Mouse (Mus musculus) embryonic facial prominence, embryonic 13.5 days (tissue): ENCODE data around the gene Mroh7. TPM values are rescaled to one million over a fixed set of nuclear protein-coding genes. Genes with fewer than 3 reads are reported as not detected.

ENCODE experiments used
- ATAC-seq: fragments of 200-750 bp; cut with Nextera tagmentation; 2 replicates; pipeline ENCODE4 v1.8.0; 2017; ENCODE audit warnings: low read depth; ENCODE audit not compliant: insufficient number of reproducible peaks, insufficient read depth, low FRiP score, low TSS enrichment
- H3K27ac ChIP-seq: fragments of 300-500 bp; sonication (generic); 2 replicates; pipeline ENCODE4 v1.5.1; 2015; ENCODE audit warnings: moderate library complexity, mild to moderate bottlenecking, inconsistent platforms
- H3K27me3 ChIP-seq: fragments of 300-500 bp; sonication (generic); 2 replicates; pipeline ENCODE4 v1.6.1; 2015; ENCODE audit warnings: mild to moderate bottlenecking, inconsistent platforms
- H3K36me3 ChIP-seq: fragments of 300-500 bp; sonication (generic); 2 replicates; pipeline ENCODE4 v1.6.1; 2015; ENCODE audit warnings: mild to moderate bottlenecking, inconsistent platforms
- H3K4me1 ChIP-seq: fragments of 300-500 bp; sonication (generic); 2 replicates; pipeline ENCODE4 v1.6.1; 2015; ENCODE audit warnings: inconsistent platforms
- H3K4me2 ChIP-seq: fragments of 300-500 bp; sonication (generic); 2 replicates; pipeline ENCODE4 v1.6.1; 2015; ENCODE audit warnings: moderate library complexity, mild to moderate bottlenecking, inconsistent platforms
- H3K4me3 ChIP-seq: fragments of 300-500 bp; sonication (generic); 2 replicates; pipeline ENCODE4 v1.5.1; 2015; ENCODE audit warnings: mild to moderate bottlenecking, inconsistent platforms
- H3K9ac ChIP-seq: fragments of 300-500 bp; sonication (generic); 2 replicates; pipeline ENCODE4 v1.6.1; 2015; ENCODE audit warnings: mild to moderate bottlenecking, inconsistent platforms
- H3K9me3 ChIP-seq: fragments of 300-500 bp; sonication (generic); 2 replicates; pipeline ENCODE4 v1.6.1; 2016; ENCODE audit warnings: inconsistent platforms
- WGBS: fragments of 180-500 bp; shearing (Covaris S2); methylation state at CpG from one replicate; pipeline ENCODE4 v1.1.7; 2015; ENCODE audit warnings: mixed read lengths; 5-methylcytosine and 5-hydroxymethylcytosine counted together
- polyA plus RNA-seq: library from polyadenylated mRNA; unstranded; fragments of >200 nt; fragmentation: Nextera tagmentation; extraction: Ambion mirVana; gene quantifications from 2 replicates; pipeline ENCODE4 v1.2.1, GENCODE M21; 2015

Gene Mroh7
- polyA plus RNA-seq, 1 experiment from 2014 or later, result 0.58 TPM

GRCm38 (mm10) chr4:106653051-106653450 lies 77.7 kb downstream of the Mroh7 start:
- no peak overlapping the region for H3K4me3 ChIP-seq
- H3K4me1 ChIP-seq, result peaks cover 15% of the 10 kb centered on the region
- peaks cover 47% of the 10 kb centered on the region for H3K36me3 ChIP-seq
- H3K27ac ChIP-seq, result no peak overlapping the region
- H3K9me3 ChIP-seq, result no peaks in the 10 kb centered on the region
- H3K4me2 ChIP-seq, result no peak overlapping the region
- no peak overlapping the region for H3K9ac ChIP-seq
- peaks cover 9% of the 10 kb centered on the region; the same call in 1 of the 2 replicates for H3K27me3 ChIP-seq
- no peak for ATAC-seq
- 94% methylated on average over 15 of the region's 15 CpGs for WGBS

- peaks cover 44% of the 10 kb centered on the region for H3K36me3 ChIP-seq
- no peaks in the 10 kb centered on the region for H3K9me3 ChIP-seq
- H3K4me1 ChIP-seq, result peaks cover 15% of the 10 kb centered on the region
- H3K4me3 ChIP-seq, result no peak overlapping the region
- H3K27ac ChIP-seq, result no peak overlapping the region
- 93% methylated on average over 3 of the region's 3 CpGs for WGBS
- no peak overlapping the region for H3K4me2 ChIP-seq
- no peak overlapping the region for H3K9ac ChIP-seq
- no peak for ATAC-seq
- H3K27me3 ChIP-seq, result peaks cover 12% of the 10 kb centered on the region; the same call in 1 of the 2 replicates
Observed at GRCm38 (mm10) chr4:106652546-106652945, 78.2 kb downstream of the Mroh7 start.

- Histone ChIP-seq H3K9me3 (no peaks in the 10 kb centered on the region), H3K4me1 (peaks cover 15% of the 10 kb centered on the region), H3K27ac (peak within 1 kb of the TSS; percentile 82), H3K36me3 (peaks cover 30% of the 10 kb centered on the region), H3K9ac (peak within 1 kb of the TSS; percentile 87), H3K4me2 (peak within 1 kb of the TSS; percentile 90), H3K27me3 (peaks cover 21% of the 10 kb centered on the region; the same call in 1 of the 2 replicates), H3K4me3 (peak within 1 kb of the TSS; percentile 75)
- peak; percentile 97 for ATAC-seq
- WGBS, result 3% methylated on average over 40 of the region's 40 CpGs
Observed at GRCm38 (mm10) chr4:106650833-106651527, 79.7 kb downstream of the Mroh7 start, which contains the start of gene Pars2. Gene Pars2, plus strand, starts transcription at chr4:106651069.

GRCm38 (mm10) chr4:106647137-106647536 lies 83.6 kb downstream of the Mroh7 start:
- H3K36me3 ChIP-seq, result no peaks in the 10 kb centered on the region

GRCm38 (mm10) chr4:106645797-106646196 lies 84.9 kb downstream of the Mroh7 start:
- Histone ChIP-seq H3K27me3 (peaks cover 21% of the 10 kb centered on the region; the same call in 1 of the 2 replicates), H3K4me3 (no peak overlapping the region), H3K4me2 (no peak overlapping the region), H3K9ac (no peak overlapping the region), H3K9me3 (no peaks in the 10 kb centered on the region), H3K27ac (no peak overlapping the region), H3K4me1 (peaks cover 21% of the 10 kb centered on the region), H3K36me3 (no peaks in the 10 kb centered on the region)
- WGBS, result 74% methylated on average over 5 of the region's 5 CpGs
- ATAC-seq, result no peak

More at GRCm38 (mm10) chr4:106647137-106647536, 83.6 kb downstream of the Mroh7 start:
- H3K27ac ChIP-seq, result no peak overlapping the region
- H3K4me1 ChIP-seq, result peaks cover 29% of the 10 kb centered on the region
- no peak for ATAC-seq
- H3K9ac ChIP-seq, result no peak overlapping the region
- 81% methylated on average over 6 of the region's 6 CpGs for WGBS
- no peak overlapping the region for H3K4me2 ChIP-seq
- no peak overlapping the region for H3K4me3 ChIP-seq
- no peaks in the 10 kb centered on the region for H3K9me3 ChIP-seq
- H3K27me3 ChIP-seq, result peaks cover 21% of the 10 kb centered on the region; the same call in 1 of the 2 replicates

GRCm38 (mm10) chr4:106644218-106644610 lies 86.5 kb downstream of the Mroh7 start:
- H3K27me3 ChIP-seq, result peaks cover 21% of the 10 kb centered on the region; the same call in 1 of the 2 replicates
- 65% methylated on average over 6 of the region's 6 CpGs for WGBS
- no peak overlapping the region for H3K4me2 ChIP-seq
- H3K4me3 ChIP-seq, result no peak overlapping the region
- H3K9me3 ChIP-seq, result no peaks in the 10 kb centered on the region
- 0 out of 2 replicates have a peak overlapping the region, but pooled peaks have one; percentile 35 for H3K27ac ChIP-seq
- H3K4me1 ChIP-seq, result peaks cover 21% of the 10 kb centered on the region
- no peaks in the 10 kb centered on the region for H3K36me3 ChIP-seq
- no peak overlapping the region for H3K9ac ChIP-seq
- ATAC-seq, result no peak

- Histone ChIP-seq H3K4me2 (0 out of 2 replicates have a peak overlapping the region, but pooled peaks have one; percentile 9), H3K36me3 (no peaks in the 10 kb centered on the region), H3K27ac (peak overlapping the region; percentile 35; the same call in 1 of the 2 replicates), H3K27me3 (peaks cover 19% of the 10 kb centered on the region; the same call in 1 of the 2 replicates), H3K9me3 (no peaks in the 10 kb centered on the region), H3K9ac (no peak overlapping the region), H3K4me1 (peaks cover 21% of the 10 kb centered on the region), H3K4me3 (no peak overlapping the region)
- 34% methylated on average over 8 of the region's 8 CpGs for WGBS
- no peak for ATAC-seq
Observed at GRCm38 (mm10) chr4:106643483-106644217, 87.1 kb downstream of the Mroh7 start.

GRCm38 (mm10) chr4:106634086-106634479 lies 96.6 kb downstream of the Mroh7 start:
- Histone ChIP-seq H3K4me1 (peaks cover 43% of the 10 kb centered on the region), H3K36me3 (no peaks in the 10 kb centered on the region), H3K9me3 (no peaks in the 10 kb centered on the region), H3K4me2 (peak overlapping the region; percentile 22; the same call in 1 of the 2 replicates), H3K27ac (peak overlapping the region; percentile 90), H3K9ac (no peak overlapping the region), H3K4me3 (no peak overlapping the region), H3K27me3 (peaks cover 11% of the 10 kb centered on the region)
- no peak for ATAC-seq
- WGBS, result 45% methylated on average over 9 of the region's 9 CpGs

GRCm38 (mm10) chr4:106633281-106634085 lies 97.2 kb downstream of the Mroh7 start:
- H3K36me3 ChIP-seq, result no peaks in the 10 kb centered on the region
- H3K9ac ChIP-seq, result peak overlapping the region; percentile 32; the same call in 1 of the 2 replicates
- 24% methylated on average over 8 of the region's 8 CpGs for WGBS
- H3K4me2 ChIP-seq, result peak overlapping the region; percentile 22
- no peaks in the 10 kb centered on the region for H3K9me3 ChIP-seq
- H3K27ac ChIP-seq, result peak overlapping the region; percentile 90
- peaks cover 10% of the 10 kb centered on the region for H3K27me3 ChIP-seq
- ATAC-seq, result no peak
- H3K4me1 ChIP-seq, result peaks cover 43% of the 10 kb centered on the region
- no peak overlapping the region for H3K4me3 ChIP-seq

GRCm38 (mm10) chr4:106632313-106632712 lies 98.4 kb downstream of the Mroh7 start:
- Histone ChIP-seq H3K27ac (peak overlapping the region; percentile 90), H3K36me3 (no peaks in the 10 kb centered on the region), H3K27me3 (peaks cover 10% of the 10 kb centered on the region), H3K4me3 (no peak overlapping the region), H3K4me1 (peaks cover 43% of the 10 kb centered on the region), H3K4me2 (no peak overlapping the region), H3K9me3 (no peaks in the 10 kb centered on the region), H3K9ac (no peak overlapping the region)
- ATAC-seq, result no peak
- WGBS, result 22% methylated on average over 2 of the region's 3 CpGs
